7 mouse cellular contexts compared by ENCODE assay signal in the genomic region with DNA sequence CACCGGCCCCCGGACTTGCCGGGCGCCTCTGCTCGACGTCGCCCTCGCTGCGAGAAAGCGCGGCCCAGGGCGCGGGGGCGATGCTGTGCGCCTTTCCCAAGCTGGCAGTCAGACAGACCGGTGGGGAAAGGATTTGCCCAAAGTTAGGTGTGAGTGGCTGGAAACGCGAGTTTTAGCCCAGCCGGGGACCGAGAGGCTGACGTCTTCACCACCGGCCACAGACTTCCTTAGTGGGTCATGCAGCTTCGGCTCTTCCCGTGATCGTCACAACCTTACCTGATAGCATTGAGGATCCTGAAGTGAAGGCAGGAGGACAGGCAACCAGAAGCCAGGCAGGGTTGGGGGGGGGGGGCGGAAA. TPM values are rescaled to one million over a fixed set of nuclear protein-coding genes. Genes with fewer than 3 reads are reported as not detected.
DNase-seq lines count a peak whose midpoint lies in the region; ATAC-seq and TF ChIP-seq lines count a peak whose summit lies in the region.

No protein-coding gene starts in this region.

- peak overlapping the region; percentile 93 for H3K9ac ChIP-seq in forebrain, embryonic 11.5 days (ENCODE audit: low read length)
- H3K9ac ChIP-seq in limb, embryonic 14.5 days (ENCODE audit: low read depth, low read length, severe bottlenecking), result peak overlapping the region; percentile 84
- H3K9ac ChIP-seq in midbrain, postnatal 0 days (replicated peaks; ENCODE audit: low read length, poor library complexity, severe bottlenecking), result peak overlapping the region; percentile 95

- H3K27me3 ChIP-seq in forebrain, embryonic 11.5 days (ENCODE audit: control insufficient read depth, insufficient read depth, low read length), result no peaks in the 10 kb centered on the region
- no peaks in the 10 kb centered on the region for H3K27me3 ChIP-seq in limb, embryonic 14.5 days (ENCODE audit: control insufficient read depth, insufficient read depth, low read length)
- no peaks in the 10 kb centered on the region for H3K27me3 ChIP-seq in midbrain, postnatal 0 days (ENCODE audit: insufficient read depth, low read length)

- ATAC-seq in forebrain, embryonic 11.5 days (replicated peaks; ENCODE audit: low FRiP score), result no peak
- no peak; the same call in 1 of the 2 replicates for ATAC-seq in limb, embryonic 14.5 days (ENCODE audit: low FRiP score, low read depth)
- ATAC-seq in midbrain, postnatal 0 days (ENCODE audit: low FRiP score), result peak; percentile 24; the same call in 1 of the 2 replicates

- WGBS in forebrain, embryonic 11.5 days, result under 1% methylated on average over 26 of the region's 26 CpGs
- WGBS in limb, embryonic 14.5 days, result under 1% methylated on average over 25 of the region's 26 CpGs
- 2% methylated on average over 26 of the region's 26 CpGs for WGBS in midbrain, postnatal 0 days

- intact Hi-C loops in left cerebral cortex, postnatal 36 days (cut with DNase I), result loop anchor here (2.0 kb wide), 1 partner anchor 50 kb away; a partner anchor contains a TSS

- DNase-seq in left cerebral cortex, adult 18-20 months (ENCODE audit: low spot score in 2 of 2), result peak; percentile 39 to 61
- no peak for DNase-seq in left cerebral cortex, postnatal 36 days (ENCODE audit: low spot score in 2 of 2)
- DNase-seq in R1 (ENCODE audit: low read depth, low spot score), result peak; percentile 58
- DNase-seq in forebrain, embryonic 11.5 days (ENCODE audit: low spot score), result no peak
- DNase-seq in limb, embryonic 14.5 days (ENCODE audit: low spot score), result no peak
- no peak for DNase-seq in midbrain, postnatal 0 days (ENCODE audit: low spot score)
- DNase-seq in testis, postnatal 10 days (ENCODE audit: low spot score), result no peak

- H3K4me1 ChIP-seq in forebrain, embryonic 11.5 days (replicated peaks; ENCODE audit: control insufficient read depth, insufficient read depth, low read length), result peaks cover 6% of the 10 kb centered on the region; the same call in 1 of the 2 replicates
- H3K4me1 ChIP-seq in limb, embryonic 14.5 days (ENCODE audit: control insufficient read depth, insufficient read depth, low read length), result peaks cover 12% of the 10 kb centered on the region
- peaks cover 6% of the 10 kb centered on the region for H3K4me1 ChIP-seq in midbrain, postnatal 0 days (ENCODE audit: insufficient read depth, low read length)

- peak overlapping the region; percentile 94 for H3K4me3 ChIP-seq in forebrain, embryonic 11.5 days (ENCODE audit: low read depth, low read length)
- H3K4me3 ChIP-seq in limb, embryonic 14.5 days (replicated peaks; ENCODE audit: low read length), result peak overlapping the region; percentile 93
- peak overlapping the region; percentile 99 for H3K4me3 ChIP-seq in midbrain, postnatal 0 days (ENCODE audit: low read depth, low read length)

- no peak for TF ChIP-seq CTCF in midbrain, postnatal 0 days (IDR thresholded peaks at IDR 0.05)

- 0 out of 2 replicates have a peak overlapping the region, but pooled peaks have one; percentile 15 for H3K27ac ChIP-seq in forebrain, embryonic 11.5 days (ENCODE audit: low read depth, low read length)
- peak overlapping the region; percentile 9; the same call in 1 of the 2 replicates for H3K27ac ChIP-seq in limb, embryonic 14.5 days (replicated peaks; ENCODE audit: low read depth, low read length)
- H3K27ac ChIP-seq in midbrain, postnatal 0 days (ENCODE audit: low read depth, low read length), result peak overlapping the region; percentile 55; the same call in 1 of the 2 replicates

- H3K4me2 ChIP-seq in forebrain, embryonic 11.5 days (ENCODE audit: low read depth, low read length, severe bottlenecking), result peak overlapping the region; percentile 87
- H3K4me2 ChIP-seq in limb, embryonic 14.5 days (replicated peaks; ENCODE audit: low read depth, low read length, severe bottlenecking), result peak overlapping the region; percentile 91
- H3K4me2 ChIP-seq in midbrain, postnatal 0 days (ENCODE audit: low read depth, low read length, poor library complexity, severe bottlenecking), result peak overlapping the region; percentile 86

- H3K9me3 ChIP-seq in forebrain, embryonic 11.5 days (ENCODE audit: control insufficient read depth, low read length), result no peaks in the 10 kb centered on the region
- no peaks in the 10 kb centered on the region for H3K9me3 ChIP-seq in limb, embryonic 14.5 days (ENCODE audit: control insufficient read depth, low read length)
- no peaks in the 10 kb centered on the region for H3K9me3 ChIP-seq in midbrain, postnatal 0 days (ENCODE audit: low read length)

- no peaks in the 10 kb centered on the region; the same call in 1 of the 2 replicates for H3K36me3 ChIP-seq in forebrain, embryonic 11.5 days (ENCODE audit: control insufficient read depth, insufficient read depth, low read length)
- peaks cover 38% of the 10 kb centered on the region for H3K36me3 ChIP-seq in limb, embryonic 14.5 days (ENCODE audit: control insufficient read depth, insufficient read depth, low read length)
- peaks cover 17% of the 10 kb centered on the region; the same call in 1 of the 2 replicates for H3K36me3 ChIP-seq in midbrain, postnatal 0 days (ENCODE audit: insufficient read depth, low read length)

- no peak for TF ChIP-seq POLR2A in limb, embryonic 14.5 days (IDR thresholded peaks at IDR 0.05; ENCODE audit: borderline replicate concordance, extremely low read depth, insufficient read depth, insufficient read length)

RNA-seq across cellular contexts. Expression of a gene that starts 0.5 kb away (rescaled TPM):
- 10 to 100 TPM; 65.2 to 67.6 TPM for total RNA-seq in left cerebral cortex, adult 18-20 months (2021)
- total RNA-seq in left cerebral cortex, postnatal 36 days (2021), result 10 to 100 TPM; 64.5 to 69.5 TPM
- polyA plus RNA-seq in forebrain, embryonic 11.5 days (2014; fragmentation: Nextera tagmentation; extraction: Ambion mirVana), result 45.5 and 48.1 TPM in 2 replicates
- 26.1 and 28.2 TPM in 2 replicates for polyA plus RNA-seq in limb, embryonic 14.5 days (2012; rRNA removed)
- polyA plus RNA-seq in limb, embryonic 14.5 days (2014; fragmentation: Nextera tagmentation; extraction: Ambion mirVana), result 44.6 and 52.7 TPM in 2 replicates
- 47.3 and 48.2 TPM in 2 replicates for total RNA-seq in midbrain, postnatal 0 days (2014; rRNA removed)
- polyA plus RNA-seq in midbrain, postnatal 0 days (2015; fragmentation: Nextera tagmentation; extraction: Ambion mirVana), result 43.5 and 43.6 TPM in 2 replicates

RNA-seq across cellular contexts. Expression of a gene that starts 0.6 kb away (rescaled TPM):
- 1 to 10 TPM; 4.5 to 5.3 TPM for total RNA-seq in left cerebral cortex, adult 18-20 months (2021)
- total RNA-seq in left cerebral cortex, postnatal 36 days (2021), result 1 to 10 TPM; 4.0 to 5.3 TPM
- polyA plus RNA-seq in forebrain, embryonic 11.5 days (2014; fragmentation: Nextera tagmentation; extraction: Ambion mirVana), result 1.9 TPM in 2 replicates
- polyA plus RNA-seq in limb, embryonic 14.5 days (2012; rRNA removed), result 2.6 and 2.7 TPM in 2 replicates
- 1.3 and 2.2 TPM in 2 replicates for polyA plus RNA-seq in limb, embryonic 14.5 days (2014; fragmentation: Nextera tagmentation; extraction: Ambion mirVana)
- total RNA-seq in midbrain, postnatal 0 days (2014; rRNA removed), result 1.7 TPM in 2 replicates
- polyA plus RNA-seq in midbrain, postnatal 0 days (2015; fragmentation: Nextera tagmentation; extraction: Ambion mirVana), result 1.3 and 1.4 TPM in 2 replicates

RNA-seq across cellular contexts. Expression of a gene that starts 42.1 kb away (rescaled TPM):
- total RNA-seq in left cerebral cortex, adult 18-20 months (2021), result 1 to 10 TPM; 6.0 to 6.2 TPM
- 1 to 10 TPM; 5.4 to 6.6 TPM for total RNA-seq in left cerebral cortex, postnatal 36 days (2021)
- 1.5 and 1.9 TPM in 2 replicates for polyA plus RNA-seq in forebrain, embryonic 11.5 days (2014; fragmentation: Nextera tagmentation; extraction: Ambion mirVana)
- 2.0 and 3.2 TPM in 2 replicates for polyA plus RNA-seq in limb, embryonic 14.5 days (2012; rRNA removed)
- polyA plus RNA-seq in limb, embryonic 14.5 days (2014; fragmentation: Nextera tagmentation; extraction: Ambion mirVana), result 1.6 and 2.1 TPM in 2 replicates
- 2.0 and 2.1 TPM in 2 replicates for total RNA-seq in midbrain, postnatal 0 days (2014; rRNA removed)
- 1.8 and 2.1 TPM in 2 replicates for polyA plus RNA-seq in midbrain, postnatal 0 days (2015; fragmentation: Nextera tagmentation; extraction: Ambion mirVana)

RNA-seq across cellular contexts. Expression of a gene that starts 50.3 kb away (rescaled TPM):
- 100 to 1,000 TPM; 215 to 226 TPM for total RNA-seq in left cerebral cortex, adult 18-20 months (2021)
- 100 to 1,000 TPM; 204 to 251 TPM for total RNA-seq in left cerebral cortex, postnatal 36 days (2021)
- 99.2 and 102 TPM in 2 replicates for polyA plus RNA-seq in forebrain, embryonic 11.5 days (2014; fragmentation: Nextera tagmentation; extraction: Ambion mirVana)
- 156 and 220 TPM in 2 replicates for polyA plus RNA-seq in limb, embryonic 14.5 days (2012; rRNA removed)
- polyA plus RNA-seq in limb, embryonic 14.5 days (2014; fragmentation: Nextera tagmentation; extraction: Ambion mirVana), result 87.2 and 108 TPM in 2 replicates
- 102 and 103 TPM in 2 replicates for total RNA-seq in midbrain, postnatal 0 days (2014; rRNA removed)
- 82.9 and 103 TPM in 2 replicates for polyA plus RNA-seq in midbrain, postnatal 0 days (2015; fragmentation: Nextera tagmentation; extraction: Ambion mirVana)

Comparison
In these comparisons a context has a peak if more than half of its experiments do, and no peak if none do; other contexts are left out.
1. DNase-seq: peak in left cerebral cortex, adult 18-20 months (2 of 2) and R1 (single experiment); none in left cerebral cortex, postnatal 36 days (0 of 2), forebrain, embryonic 11.5 days (single experiment), limb, embryonic 14.5 days (single experiment), midbrain, postnatal 0 days (single experiment) and testis, postnatal 10 days (single experiment).
2. Peak in every context shown above with its lines, with median percentiles within 50 percentile points of each other: H3K27ac ChIP-seq, H3K4me2 ChIP-seq, H3K4me3 ChIP-seq and H3K9ac ChIP-seq.